Mouse (Mus musculus): ENCODE measurements around the gene Ngdn.

Gene Ngdn

GRCm38 (mm10) chr14:55055167-55055834 is 40.0 kb downstream of the Ngdn start:
- H3K36me3 ChIP-seq (ENCODE audit: insufficient read depth, low read length), result no peaks in the 10 kb centered on the region
- H3K9me3 ChIP-seq (ENCODE audit: low read length), result no peaks in the 10 kb centered on the region
- H3K4me3 ChIP-seq (replicated peaks; ENCODE audit: low read length), result no peak overlapping the region
- peaks cover 8% of the 10 kb centered on the region for H3K27me3 ChIP-seq (ENCODE audit: insufficient read depth, low read length)
- H3K4me1 ChIP-seq (replicated peaks; ENCODE audit: low read depth, low read length), result peaks cover 37% of the 10 kb centered on the region
- TF ChIP-seq NANOG (IDR thresholded peaks at IDR 0.05; ENCODE audit: borderline replicate concordance, low read length) (no peak), CTCF (conservative IDR thresholded peaks at IDR 0.05; ENCODE audit: low read length) (no peak), POU5F1 (IDR thresholded peaks at IDR 0.05; ENCODE audit: borderline replicate concordance, low read length) (no peak)

- no peak for TF ChIP-seq NANOG (IDR thresholded peaks at IDR 0.05; ENCODE audit: borderline replicate concordance, low read length)
- TF ChIP-seq POU5F1 (IDR thresholded peaks at IDR 0.05; ENCODE audit: borderline replicate concordance, low read length), result no peak
- no peak for TF ChIP-seq CTCF (conservative IDR thresholded peaks at IDR 0.05; ENCODE audit: low read length)
- Histone ChIP-seq H3K9me3 (ENCODE audit: low read length) (no peaks in the 10 kb centered on the region), H3K4me1 (replicated peaks; ENCODE audit: low read depth, low read length) (peaks cover 67% of the 10 kb centered on the region), H3K27me3 (ENCODE audit: insufficient read depth, low read length) (peaks cover 5% of the 10 kb centered on the region; the same call in 1 of the 2 replicates), H3K4me3 (replicated peaks; ENCODE audit: low read length) (no peak overlapping the region), H3K36me3 (ENCODE audit: insufficient read depth, low read length) (peaks cover 25% of the 10 kb centered on the region)
Observed at GRCm38 (mm10) chr14:55059009-55059408, 43.8 kb downstream of the Ngdn start.

GRCm38 (mm10) chr14:55059931-55060330 is 44.7 kb downstream of the Ngdn start:
- H3K4me3 ChIP-seq (replicated peaks; ENCODE audit: low read length), result no peak overlapping the region
- TF ChIP-seq POU5F1 (IDR thresholded peaks at IDR 0.05; ENCODE audit: borderline replicate concordance, low read length), result no peak
- TF ChIP-seq CTCF (conservative IDR thresholded peaks at IDR 0.05; ENCODE audit: low read length), result no peak
- no peak for TF ChIP-seq NANOG (IDR thresholded peaks at IDR 0.05; ENCODE audit: borderline replicate concordance, low read length)
- no peaks in the 10 kb centered on the region for H3K9me3 ChIP-seq (ENCODE audit: low read length)
- no peaks in the 10 kb centered on the region for H3K27me3 ChIP-seq (ENCODE audit: insufficient read depth, low read length)
- H3K4me1 ChIP-seq (replicated peaks; ENCODE audit: low read depth, low read length), result peaks cover 72% of the 10 kb centered on the region
- peaks cover 35% of the 10 kb centered on the region for H3K36me3 ChIP-seq (ENCODE audit: insufficient read depth, low read length)

GRCm38 (mm10) chr14:55061845-55062244 is 46.6 kb downstream of the Ngdn start:
- no peaks in the 10 kb centered on the region for H3K27me3 ChIP-seq (ENCODE audit: insufficient read depth, low read length)
- H3K4me3 ChIP-seq (replicated peaks; ENCODE audit: low read length), result no peak overlapping the region
- H3K4me1 ChIP-seq (replicated peaks; ENCODE audit: low read depth, low read length), result peaks cover 83% of the 10 kb centered on the region
- TF ChIP-seq NANOG (IDR thresholded peaks at IDR 0.05; ENCODE audit: borderline replicate concordance, low read length), result no peak
- TF ChIP-seq CTCF (conservative IDR thresholded peaks at IDR 0.05; ENCODE audit: low read length), result no peak
- TF ChIP-seq POU5F1 (IDR thresholded peaks at IDR 0.05; ENCODE audit: borderline replicate concordance, low read length), result no peak
- H3K36me3 ChIP-seq (ENCODE audit: insufficient read depth, low read length), result peaks cover 51% of the 10 kb centered on the region
- H3K9me3 ChIP-seq (ENCODE audit: low read length), result no peaks in the 10 kb centered on the region

GRCm38 (mm10) chr14:55062626-55063025 is 47.4 kb downstream of the Ngdn start:
- peaks cover 59% of the 10 kb centered on the region for H3K36me3 ChIP-seq (ENCODE audit: insufficient read depth, low read length)
- no peaks in the 10 kb centered on the region for H3K27me3 ChIP-seq (ENCODE audit: insufficient read depth, low read length)
- TF ChIP-seq NANOG (IDR thresholded peaks at IDR 0.05; ENCODE audit: borderline replicate concordance, low read length), result no peak
- TF ChIP-seq CTCF (conservative IDR thresholded peaks at IDR 0.05; ENCODE audit: low read length), result no peak
- TF ChIP-seq POU5F1 (IDR thresholded peaks at IDR 0.05; ENCODE audit: borderline replicate concordance, low read length), result no peak
- H3K9me3 ChIP-seq (ENCODE audit: low read length), result no peaks in the 10 kb centered on the region
- peak overlapping the region; percentile 62 for H3K4me3 ChIP-seq (replicated peaks; ENCODE audit: low read length)
- H3K4me1 ChIP-seq (replicated peaks; ENCODE audit: low read depth, low read length), result peaks cover 91% of the 10 kb centered on the region

- Histone ChIP-seq H3K9me3 (ENCODE audit: low read length) (no peaks in the 10 kb centered on the region), H3K4me1 (replicated peaks; ENCODE audit: low read depth, low read length) (peaks cover 96% of the 10 kb centered on the region), H3K27me3 (ENCODE audit: insufficient read depth, low read length) (no peaks in the 10 kb centered on the region), H3K4me3 (replicated peaks; ENCODE audit: low read length) (peak overlapping the region; percentile 62), H3K36me3 (ENCODE audit: insufficient read depth, low read length) (peaks cover 64% of the 10 kb centered on the region)
- TF ChIP-seq NANOG (IDR thresholded peaks at IDR 0.05; ENCODE audit: borderline replicate concordance, low read length) (no peak), CTCF (conservative IDR thresholded peaks at IDR 0.05; ENCODE audit: low read length) (no peak), POU5F1 (IDR thresholded peaks at IDR 0.05; ENCODE audit: borderline replicate concordance, low read length) (no peak)
Observed at GRCm38 (mm10) chr14:55063117-55063516, 47.9 kb downstream of the Ngdn start.

GRCm38 (mm10) chr14:55063581-55064381 is 48.5 kb downstream of the Ngdn start:
- Histone ChIP-seq H3K9me3 (ENCODE audit: low read length) (no peaks in the 10 kb centered on the region), H3K4me3 (replicated peaks; ENCODE audit: low read length) (peak overlapping the region; percentile 68), H3K4me1 (replicated peaks; ENCODE audit: low read depth, low read length) (peaks cover 98% of the 10 kb centered on the region), H3K27me3 (ENCODE audit: insufficient read depth, low read length) (no peaks in the 10 kb centered on the region), H3K36me3 (ENCODE audit: insufficient read depth, low read length) (peaks cover 70% of the 10 kb centered on the region)
- no peak for TF ChIP-seq CTCF (conservative IDR thresholded peaks at IDR 0.05; ENCODE audit: low read length)
- TF ChIP-seq POU5F1 (IDR thresholded peaks at IDR 0.05; ENCODE audit: borderline replicate concordance, low read length), result no peak

GRCm38 (mm10) chr14:55064481-55065370 is 49.5 kb downstream of the Ngdn start:
- peak overlapping the region; percentile 68 for H3K4me3 ChIP-seq (replicated peaks; ENCODE audit: low read length)
- TF ChIP-seq POU5F1 (IDR thresholded peaks at IDR 0.05; ENCODE audit: borderline replicate concordance, low read length), result no peak
- no peak for TF ChIP-seq NANOG (IDR thresholded peaks at IDR 0.05; ENCODE audit: borderline replicate concordance, low read length)
- no peak for TF ChIP-seq CTCF (conservative IDR thresholded peaks at IDR 0.05; ENCODE audit: low read length)
- no peaks in the 10 kb centered on the region for H3K27me3 ChIP-seq (ENCODE audit: insufficient read depth, low read length)
- peaks cover 93% of the 10 kb centered on the region for H3K4me1 ChIP-seq (replicated peaks; ENCODE audit: low read depth, low read length)
- H3K9me3 ChIP-seq (ENCODE audit: low read length), result no peaks in the 10 kb centered on the region
- peaks cover 80% of the 10 kb centered on the region for H3K36me3 ChIP-seq (ENCODE audit: insufficient read depth, low read length)

Data from E14TG2a.4 (cell line).